Mouse (Mus musculus): ENCODE measurements at regions not wholly inside any gene's neighbourhood (a gene's known extent, or its start where the extent isn't known, plus 50 kb on each side); places are given as distances from the start of the nearest gene placed in this dataset.
"Not testable (repeated sequence)": the region's sequence is repeated elsewhere in the genome, so short reads cannot be mapped to it uniquely, and the experiment has no call there.

DNA sequence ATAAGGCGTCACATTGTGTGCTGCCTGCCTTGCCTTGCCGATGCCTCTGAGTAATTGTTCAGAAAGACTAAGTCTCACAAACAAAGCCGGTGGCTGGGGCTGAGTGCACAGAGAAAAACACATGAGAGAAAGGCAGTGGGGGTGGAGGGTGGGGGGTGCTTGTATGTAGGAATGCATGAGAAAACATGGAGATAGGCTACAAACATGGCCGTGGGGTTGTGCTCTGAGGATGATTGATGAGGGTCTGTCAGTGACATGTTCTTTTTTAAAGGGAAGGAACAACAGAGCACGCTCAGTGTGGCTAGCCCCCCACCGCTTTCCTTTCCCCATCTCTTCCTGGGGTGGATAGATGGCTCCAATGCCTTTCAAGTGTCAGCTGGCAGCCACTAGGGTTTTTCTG lies 304.8 kb downstream of the Nkx6-1 start:
- dilution Hi-C loops (cut with MboI; ENCODE audit: extremely low pct_ligation_motif_present, extremely low pct_unique_long_range_greater_than_20kb, low sequenced_read_pairs) (no loop called here), in situ Hi-C loops (cut with MboI; ENCODE audit: low pct_ligation_motif_present, low pct_unique_long_range_greater_than_20kb, low sequenced_read_pairs) (no loop called here)
- Histone ChIP-seq H3K4me1 (ENCODE audit: control insufficient read depth in 1 of 2, insufficient read depth in 2 of 2) (peaks cover 0 to 10% of the 10 kb centered on the region in 2 experiments; a peak in 2 of 4 replicates), H3K27me3 (replicated peaks) (no peaks in the 10 kb centered on the region), H3K9me3 (replicated peaks; ENCODE audit: low read length) (no peaks in the 10 kb centered on the region), H3K4me3 (replicated peaks in 1 of 3; ENCODE audit: low read depth in 2 of 3, low read length in 2 of 3, poor library complexity in 1 of 3) (no peak overlapping the region), H3K79me2 (replicated peaks; ENCODE audit: control insufficient read depth, extremely low read depth, insufficient read depth, poor library complexity, severe bottlenecking) (no peaks in the 10 kb centered on the region), H3K4me2 (ENCODE audit: insufficient read depth, low read depth, poor library complexity, severe bottlenecking) (no peak overlapping the region), H3K9ac (ENCODE audit: insufficient read depth, low read depth) (no peak overlapping the region), H3K27ac (ENCODE audit: insufficient read depth, low read depth) (no peak overlapping the region), H3K36me3 (replicated peaks in 1 of 2; ENCODE audit: control insufficient read depth in 1 of 2, insufficient read depth in 1 of 2, low read length in 1 of 2) (no peaks in the 10 kb centered on the region)
- TF ChIP-seq BHLHE40 (IDR thresholded peaks at IDR 0.05; ENCODE audit: low read depth, low read length): no peak
- no peak for TF ChIP-seq ZMIZ1 (IDR thresholded peaks at IDR 0.05; ENCODE audit: low read depth, low read length)
- TF ChIP-seq ZKSCAN1 (IDR thresholded peaks at IDR 0.05; ENCODE audit: borderline replicate concordance, low read depth, low read length): no peak
- no peak for TF ChIP-seq MXI1 (IDR thresholded peaks at IDR 0.05; ENCODE audit: low read depth, low read length)
- TF ChIP-seq PAX5 (IDR thresholded peaks at IDR 0.05; ENCODE audit: low read length): no peak
- no peak for TF ChIP-seq RAD21 (IDR thresholded peaks at IDR 0.05; ENCODE audit: low read depth, low read length)
- no peak for TF ChIP-seq MAZ (IDR thresholded peaks at IDR 0.05; ENCODE audit: low read depth, low read length)
- TF ChIP-seq SMC3 (IDR thresholded peaks at IDR 0.05; ENCODE audit: low read depth, low read length): no peak
- no peak for TF ChIP-seq TBP (conservative IDR thresholded peaks at IDR 0.05; ENCODE audit: low read depth, low read length)
- no peak for TF ChIP-seq TCF12 (IDR thresholded peaks at IDR 0.05; ENCODE audit: low read depth, low read length)
- TF ChIP-seq CHD2 (IDR thresholded peaks at IDR 0.05; ENCODE audit: low read length): no peak
- TF ChIP-seq POLR2A (IDR thresholded peaks at IDR 0.05; ENCODE audit: low read depth, low read length): no peak
- no peak for TF ChIP-seq MYC (IDR thresholded peaks at IDR 0.05; ENCODE audit: low read depth, low read length)
- TF ChIP-seq NRF1 (IDR thresholded peaks at IDR 0.05; ENCODE audit: low read depth, low read length): no peak
- no peak for TF ChIP-seq MAFK (IDR thresholded peaks at IDR 0.05; ENCODE audit: insufficient replicate concordance, low read length)
- TF ChIP-seq IRF4 (IDR thresholded peaks at IDR 0.05; ENCODE audit: low read depth, low read length): no peak
- no peak for TF ChIP-seq ETS1 (conservative IDR thresholded peaks at IDR 0.05; ENCODE audit: low read depth, low read length)
- no peak for TF ChIP-seq JUND (conservative IDR thresholded peaks at IDR 0.05; ENCODE audit: low read depth, low read length)
- DNase-seq (ENCODE audit: extremely low read depth): no peak

DNA sequence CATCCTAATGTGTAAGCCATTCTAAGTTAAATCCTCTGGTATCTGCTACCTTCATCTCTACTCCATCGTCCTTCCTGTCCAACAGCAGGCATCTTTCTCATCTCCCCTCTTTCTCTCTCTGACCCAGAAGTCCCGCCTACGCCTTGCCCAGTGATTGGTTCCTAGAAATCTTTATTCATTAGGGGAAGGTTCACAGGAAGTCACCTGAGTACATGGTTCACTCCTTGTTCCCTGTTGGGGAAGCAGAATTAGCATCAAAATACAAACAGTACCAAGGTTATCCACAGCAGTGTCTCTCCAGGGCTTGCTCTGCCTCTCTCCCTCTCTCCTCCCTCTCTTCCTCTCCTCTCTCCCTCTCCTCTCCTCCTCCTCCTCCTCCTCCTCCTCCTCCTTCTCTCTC lies 319.4 kb downstream of the Nkx6-1 start:
- H3K9me3 ChIP-seq (replicated peaks; ENCODE audit: low read length): no peaks in the 10 kb centered on the region
- TF ChIP-seq E2F4 (IDR thresholded peaks at IDR 0.05; ENCODE audit: insufficient replicate concordance, low read depth, low read length) (no peak), GABPA (IDR thresholded peaks at IDR 0.05; ENCODE audit: insufficient replicate concordance, low read depth, low read length) (no peak), NRF1 (IDR thresholded peaks at IDR 0.05; ENCODE audit: low read depth, low read length) (no peak), MEF2A (IDR thresholded peaks at IDR 0.05; ENCODE audit: borderline replicate concordance, low read depth, low read length) (no peak), MYC (IDR thresholded peaks at IDR 0.05; ENCODE audit: low read depth, low read length) (no peak)
- dilution Hi-C loops (cut with MboI; ENCODE audit: extremely low pct_ligation_motif_present, extremely low pct_unique_long_range_greater_than_20kb, low sequenced_read_pairs): no loop called here
- no peak overlapping the region for H3K4me2 ChIP-seq (ENCODE audit: insufficient read depth, low read depth, poor library complexity, severe bottlenecking)
- H3K9ac ChIP-seq (ENCODE audit: insufficient read depth, low read depth): no peak overlapping the region
- H3K27ac ChIP-seq (ENCODE audit: insufficient read depth, low read depth): no peak overlapping the region
- no peaks in the 10 kb centered on the region for H3K79me2 ChIP-seq (replicated peaks; ENCODE audit: control insufficient read depth, extremely low read depth, insufficient read depth, poor library complexity, severe bottlenecking)
- in situ Hi-C loops (cut with MboI; ENCODE audit: low pct_ligation_motif_present, low pct_unique_long_range_greater_than_20kb, low sequenced_read_pairs): no loop called here
- DNase-seq (ENCODE audit: extremely low read depth): no peak
- no peak overlapping the region for H3K4me3 ChIP-seq (replicated peaks in 1 of 3; ENCODE audit: low read depth in 2 of 3, low read length in 2 of 3, poor library complexity in 1 of 3)
- peaks cover 0 to 6% of the 10 kb centered on the region in 2 experiments; a peak in 2 of 4 replicates for H3K4me1 ChIP-seq (ENCODE audit: control insufficient read depth in 1 of 2, insufficient read depth in 2 of 2)
- no peaks in the 10 kb centered on the region for H3K27me3 ChIP-seq (replicated peaks)
- no peaks in the 10 kb centered on the region for H3K36me3 ChIP-seq (replicated peaks in 1 of 2; ENCODE audit: control insufficient read depth in 1 of 2, insufficient read depth in 1 of 2, low read length in 1 of 2)

DNA sequence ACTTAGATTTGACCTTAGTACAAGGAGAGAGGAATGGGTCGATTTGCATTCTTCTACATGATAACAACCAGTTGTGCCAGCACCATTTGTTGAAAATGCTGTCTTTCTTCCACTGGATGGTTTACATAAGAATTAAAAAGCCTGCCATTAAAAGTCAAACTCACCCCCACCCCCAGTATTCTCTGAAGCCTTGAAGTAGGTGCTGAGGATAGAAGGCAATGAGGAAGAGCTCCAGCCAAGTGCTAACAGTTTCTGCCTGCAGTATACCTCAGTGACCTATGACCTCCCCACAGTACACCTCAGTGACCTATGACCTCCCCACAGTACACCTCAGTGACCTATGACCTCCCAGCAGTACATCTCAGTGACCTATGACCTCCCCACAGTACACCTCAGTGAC lies 328.4 kb downstream of the Nkx6-1 start:
- H3K4me1 ChIP-seq (ENCODE audit: control insufficient read depth in 1 of 2, insufficient read depth in 2 of 2); H3K9me3 ChIP-seq (replicated peaks; ENCODE audit: low read length); H3K36me3 ChIP-seq (replicated peaks in 1 of 2; ENCODE audit: control insufficient read depth in 1 of 2, insufficient read depth in 1 of 2, low read length in 1 of 2); DNase-seq (ENCODE audit: extremely low read depth); in situ Hi-C loops (cut with MboI; ENCODE audit: low pct_ligation_motif_present, low pct_unique_long_range_greater_than_20kb, low sequenced_read_pairs); dilution Hi-C loops (cut with MboI; ENCODE audit: extremely low pct_ligation_motif_present, extremely low pct_unique_long_range_greater_than_20kb, low sequenced_read_pairs); H3K79me2 ChIP-seq (replicated peaks; ENCODE audit: control insufficient read depth, extremely low read depth, insufficient read depth, poor library complexity, severe bottlenecking); H3K4me3 ChIP-seq (replicated peaks in 1 of 3; ENCODE audit: low read depth in 2 of 3, low read length in 2 of 3, poor library complexity in 1 of 3); H3K27ac ChIP-seq (ENCODE audit: insufficient read depth, low read depth); H3K4me2 ChIP-seq (ENCODE audit: insufficient read depth, low read depth, poor library complexity, severe bottlenecking); H3K9ac ChIP-seq (ENCODE audit: insufficient read depth, low read depth); H3K27me3 ChIP-seq (replicated peaks): not testable (repeated sequence)

Measured in CH12.LX (cell line).